Mouse (Mus musculus) stomach, embryonic 16.5 days (tissue): ENCODE results near the gene Hist4h4. TPM values are rescaled to one million over a fixed set of nuclear protein-coding genes. Genes with fewer than 3 reads are reported as not detected.

Source experiments
- ATAC-seq: fragments of 200-750 bp; cut with Nextera tagmentation; 2 replicates; pipeline ENCODE4 v1.8.0; 2017; ENCODE audit warnings: moderate number of reproducible peaks, moderate TSS enrichment; ENCODE audit not compliant: insufficient read depth, low FRiP score
- H3K27ac ChIP-seq: fragments of 300-500 bp; sonication (generic); 2 replicates; pipeline ENCODE4 v1.5.1; 2014; ENCODE audit warnings: low read length
- H3K27me3 ChIP-seq: fragments of 300-500 bp; sonication (generic); 2 replicates; pipeline ENCODE4 v1.6.1; 2014; ENCODE audit warnings: low read length, control low read depth, mixed read lengths; ENCODE audit not compliant: control insufficient read depth, insufficient read depth
- H3K36me3 ChIP-seq: fragments of 300-500 bp; sonication (generic); 2 replicates; pipeline ENCODE4 v1.6.1; 2014; ENCODE audit warnings: low read length; ENCODE audit not compliant: control insufficient read depth, insufficient read depth
- H3K4me1 ChIP-seq: fragments of 300-500 bp; sonication (generic); 2 replicates; pipeline ENCODE4 v1.6.1; 2014; ENCODE audit warnings: low read length, control low read depth, mixed read lengths; ENCODE audit not compliant: control insufficient read depth, insufficient read depth
- H3K4me2 ChIP-seq: fragments of 300-500 bp; sonication (generic); 2 replicates; pipeline ENCODE4 v1.6.1; 2014; ENCODE audit warnings: low read depth, low read length, mixed read lengths
- H3K4me3 ChIP-seq: fragments of 300-500 bp; sonication (generic); replicated peaks from 2 replicates; pipeline ENCODE4 v1.5.1; 2014; ENCODE audit warnings: mild to moderate bottlenecking, low read length
- H3K9ac ChIP-seq: fragments of 300-500 bp; sonication (generic); 2 replicates; pipeline ENCODE4 v1.6.1; 2014; ENCODE audit warnings: low read length
- H3K9me3 ChIP-seq: fragments of 300-500 bp; sonication (generic); replicated peaks from 2 replicates; pipeline ENCODE4 v1.6.1; 2016; ENCODE audit warnings: low read length, control low read depth; ENCODE audit not compliant: control insufficient read depth
- WGBS: fragments of 180-500 bp; shearing (Covaris S2); extraction: QIAGEN DNeasy Blood & Tissue Kit; methylation state at CpG from one replicate; pipeline ENCODE4 v1.1.7; 2014; 5-methylcytosine and 5-hydroxymethylcytosine counted together
- polyA plus RNA-seq: library from polyadenylated mRNA; unstranded; fragments of >200 nt; fragmentation: Nextera tagmentation; extraction: Ambion mirVana; gene quantifications from 2 replicates; pipeline ENCODE4 v1.2.1, GENCODE M21; 2015

Gene Hist4h4
- polyA plus RNA-seq: 0.83 and 0.89 TPM in 2 replicates

DNA sequence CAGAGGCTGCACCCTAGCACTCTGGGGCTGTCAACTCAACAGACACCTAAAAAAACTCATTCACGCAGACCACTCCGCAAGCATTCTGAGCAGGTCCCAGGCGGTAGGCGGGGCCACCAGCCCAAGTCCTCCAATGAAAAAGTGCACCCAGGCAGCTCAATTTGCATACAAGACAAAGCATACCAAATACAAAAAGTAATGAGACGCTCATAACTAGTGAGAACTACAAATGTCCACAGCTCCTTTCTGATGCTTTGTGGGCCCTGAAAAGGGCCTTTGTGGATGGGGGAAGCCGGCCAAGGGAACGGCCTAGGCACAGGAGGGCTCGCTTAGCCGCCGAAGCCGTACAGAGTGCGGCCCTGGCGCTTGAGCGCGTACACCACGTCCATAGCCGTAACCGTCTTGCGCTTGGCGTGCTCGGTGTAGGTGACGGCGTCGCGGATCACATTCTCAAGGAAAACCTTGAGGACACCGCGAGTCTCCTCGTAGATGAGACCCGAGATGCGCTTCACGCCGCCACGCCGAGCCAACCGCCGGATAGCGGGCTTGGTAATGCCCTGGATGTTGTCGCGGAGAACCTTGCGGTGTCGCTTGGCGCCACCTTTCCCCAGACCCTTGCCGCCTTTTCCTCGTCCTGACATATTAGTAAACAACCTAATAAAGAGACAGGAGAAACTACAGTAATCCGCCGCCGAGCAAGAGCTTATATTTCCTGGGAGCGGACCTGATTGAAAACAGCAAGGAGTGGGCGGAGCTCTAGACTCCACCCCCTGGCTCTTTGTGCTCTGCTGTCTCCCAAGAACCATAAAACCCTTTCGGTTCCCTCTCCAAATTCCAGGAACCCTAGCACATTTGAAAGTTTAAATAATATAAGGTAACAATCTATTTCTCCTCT lies at the start of gene Hist4h4:
Gene Hist4h4 (minus strand): TSS at position 677 of the 895 bp plus-strand sequence.
- Histone ChIP-seq H3K9ac (peak within 1 kb of the TSS; percentile 95), H3K4me1 (peaks cover 21% of the 10 kb centered on the region), H3K27me3 (no peaks in the 10 kb centered on the region), H3K27ac (peak within 1 kb of the TSS; percentile 100), H3K9me3 (no peaks in the 10 kb centered on the region), H3K36me3 (no peaks in the 10 kb centered on the region), H3K4me3 (peak within 1 kb of the TSS; percentile 76), H3K4me2 (peak within 1 kb of the TSS; percentile 74)
- peak; percentile 65 for ATAC-seq
- WGBS: under 1% methylated on average over 50 of the region's 50 CpGs

DNA sequence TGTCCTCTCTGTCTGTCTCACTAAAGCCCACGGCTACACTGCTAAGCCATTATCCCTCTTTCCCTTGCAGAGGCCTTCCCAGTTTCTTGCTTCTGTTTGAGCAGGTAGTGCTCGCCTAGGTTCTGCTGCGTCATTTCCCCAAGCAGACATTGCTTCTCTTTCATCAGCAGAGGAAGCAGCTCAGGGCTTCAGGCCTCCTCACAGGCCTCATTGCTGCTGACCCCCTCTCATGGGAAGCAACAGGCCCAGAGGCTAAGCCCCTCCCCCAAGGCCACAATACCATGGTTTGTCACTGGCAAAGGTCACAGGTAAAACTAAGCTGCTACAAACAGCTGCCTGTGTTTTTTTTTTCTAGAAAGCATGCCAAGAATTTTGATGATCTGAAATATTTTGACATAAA lies 48.5 kb upstream of the Hist4h4 start:
- no peak for ATAC-seq
- Histone ChIP-seq H3K27ac (no peak overlapping the region), H3K4me2 (no peak overlapping the region), H3K9me3 (no peaks in the 10 kb centered on the region), H3K9ac (no peak overlapping the region), H3K4me3 (no peak overlapping the region), H3K36me3 (no peaks in the 10 kb centered on the region), H3K27me3 (no peaks in the 10 kb centered on the region), H3K4me1 (peaks cover 14% of the 10 kb centered on the region)
- 47% methylated on average over 3 of the region's 3 CpGs for WGBS

DNA sequence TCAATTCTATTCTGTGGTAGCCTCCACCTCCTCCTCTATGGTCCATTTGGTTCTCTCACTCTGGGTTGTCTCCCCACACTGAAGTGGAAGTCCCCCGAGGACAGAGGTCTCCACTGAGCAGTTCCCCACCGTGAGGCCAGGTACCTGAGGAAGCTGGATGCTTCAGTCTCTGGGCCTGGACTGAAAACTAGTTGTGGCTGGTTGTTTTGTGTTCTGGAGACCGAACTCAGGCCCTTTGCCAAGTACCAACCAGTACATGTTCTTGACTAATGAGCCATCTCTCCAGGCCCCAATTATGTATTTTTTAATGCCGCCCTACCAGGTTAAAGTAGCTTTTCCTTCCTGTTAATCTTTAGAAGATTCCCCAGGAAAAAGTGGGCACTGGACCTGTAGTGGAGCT lies 48.1 kb upstream of the Hist4h4 start:
- no peak overlapping the region for H3K4me3 ChIP-seq
- no peak overlapping the region for H3K27ac ChIP-seq
- H3K36me3 ChIP-seq: no peaks in the 10 kb centered on the region
- H3K9me3 ChIP-seq: no peaks in the 10 kb centered on the region
- H3K4me2 ChIP-seq: no peak overlapping the region
- no peaks in the 10 kb centered on the region for H3K27me3 ChIP-seq
- 73% methylated on average over 4 of the region's 4 CpGs for WGBS
- no peak for ATAC-seq
- H3K9ac ChIP-seq: no peak overlapping the region
- peaks cover 10% of the 10 kb centered on the region for H3K4me1 ChIP-seq

DNA sequence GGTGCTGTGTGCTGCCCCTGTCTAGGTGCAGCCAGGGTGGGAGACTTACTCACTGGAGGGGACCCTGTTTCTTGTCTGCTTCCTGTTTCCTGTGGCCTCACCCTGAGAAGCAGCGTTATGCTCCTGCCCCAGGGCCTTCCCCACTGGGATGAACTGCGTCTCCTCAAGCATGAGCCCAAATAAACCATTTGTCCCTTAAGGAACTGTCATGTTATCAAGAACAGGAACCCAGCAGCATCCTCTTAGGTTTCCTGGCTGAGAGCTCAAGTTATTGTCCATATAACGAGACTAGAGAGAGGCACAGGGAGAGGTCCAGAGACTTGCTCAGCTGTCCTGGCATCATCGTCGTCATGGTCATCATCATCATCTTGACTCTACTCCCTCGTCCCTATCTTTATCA lies 46.1 kb upstream of the Hist4h4 start:
- Histone ChIP-seq H3K27me3 (no peaks in the 10 kb centered on the region), H3K36me3 (no peaks in the 10 kb centered on the region), H3K4me3 (no peak overlapping the region), H3K4me2 (no peak overlapping the region), H3K27ac (no peak overlapping the region), H3K9me3 (no peaks in the 10 kb centered on the region), H3K4me1 (no peaks in the 10 kb centered on the region), H3K9ac (no peak overlapping the region)
- WGBS: 69% methylated on average over 6 of the region's 6 CpGs
- ATAC-seq: no peak

DNA sequence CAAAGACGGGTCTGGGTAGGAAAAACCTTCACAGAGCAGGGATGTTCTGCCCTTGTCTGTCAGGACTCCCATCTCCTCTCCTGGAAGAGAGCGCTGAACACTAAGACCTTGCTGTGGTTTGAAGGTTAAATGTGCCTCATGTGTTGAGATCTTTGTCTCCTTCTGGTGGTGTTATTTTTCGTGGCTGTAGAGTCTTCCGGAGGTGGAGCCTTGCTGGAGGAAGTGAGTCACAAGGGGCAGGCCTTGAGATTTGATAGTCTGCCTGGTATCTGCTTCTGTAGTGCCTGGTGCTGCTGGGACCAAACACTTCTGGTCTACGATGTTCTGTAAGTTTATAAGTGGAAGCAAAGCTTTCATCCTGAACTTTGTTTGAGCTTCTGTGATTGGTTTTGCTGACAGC lies 44.8 kb upstream of the Hist4h4 start:
- Histone ChIP-seq H3K27me3 (no peaks in the 10 kb centered on the region), H3K9ac (no peak overlapping the region), H3K27ac (no peak overlapping the region), H3K4me2 (no peak overlapping the region), H3K9me3 (no peaks in the 10 kb centered on the region), H3K4me1 (no peaks in the 10 kb centered on the region), H3K4me3 (no peak overlapping the region), H3K36me3 (no peaks in the 10 kb centered on the region)
- ATAC-seq: no peak
- WGBS: 84% methylated on average over 5 of the region's 5 CpGs

DNA sequence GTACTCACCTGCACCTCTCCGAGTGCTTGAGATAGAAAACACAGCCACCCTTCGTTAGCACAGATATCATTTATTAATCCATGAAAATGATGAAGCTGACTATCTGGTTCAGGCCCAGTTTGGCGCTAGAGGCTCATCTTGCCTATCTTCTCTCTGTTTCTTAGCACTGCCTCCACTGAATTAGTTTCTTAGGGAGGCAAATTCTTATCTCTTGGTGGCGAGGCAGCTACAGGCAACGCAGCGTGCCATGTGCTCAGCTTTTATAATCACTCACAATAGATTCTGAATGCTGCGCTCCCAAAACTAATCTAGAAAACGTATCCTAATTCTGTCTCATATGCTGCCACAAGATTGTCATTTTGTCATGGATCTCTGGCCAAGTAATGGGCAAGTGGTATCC lies 44.2 kb upstream of the Hist4h4 start:
- no peak for ATAC-seq
- WGBS: 82% methylated on average over 8 of the region's 8 CpGs
- Histone ChIP-seq H3K9me3 (no peaks in the 10 kb centered on the region), H3K4me3 (no peak overlapping the region), H3K27ac (no peak overlapping the region), H3K4me1 (no peaks in the 10 kb centered on the region), H3K4me2 (no peak overlapping the region), H3K9ac (no peak overlapping the region), H3K27me3 (no peaks in the 10 kb centered on the region), H3K36me3 (no peaks in the 10 kb centered on the region)

DNA sequence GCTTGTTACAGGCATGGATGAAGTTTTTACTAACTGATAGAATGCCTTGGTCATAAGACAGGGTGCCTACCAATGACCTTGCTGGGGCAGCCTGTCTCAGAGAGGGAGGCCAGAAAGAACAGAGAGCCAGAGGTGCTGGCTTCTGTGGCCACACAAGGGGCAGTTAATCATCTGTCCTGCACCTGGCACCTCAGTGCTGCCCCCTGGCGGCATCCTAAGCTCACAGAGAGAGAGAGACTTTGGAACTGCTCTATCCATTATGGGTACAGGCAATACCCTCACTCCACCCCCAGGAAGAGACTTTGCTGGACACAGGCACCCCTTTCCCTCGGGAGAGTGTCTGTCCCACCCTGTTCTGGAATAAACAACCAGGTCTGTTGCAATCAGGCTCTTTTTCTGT lies 43.6 kb upstream of the Hist4h4 start:
- Histone ChIP-seq H3K9me3 (no peaks in the 10 kb centered on the region), H3K36me3 (no peaks in the 10 kb centered on the region), H3K27me3 (no peaks in the 10 kb centered on the region), H3K4me3 (no peak overlapping the region), H3K4me1 (no peaks in the 10 kb centered on the region), H3K27ac (no peak overlapping the region), H3K4me2 (no peak overlapping the region), H3K9ac (no peak overlapping the region)
- peak; percentile 62; the same call in 1 of the 2 replicates for ATAC-seq
- 18% methylated on average over 2 of the region's 2 CpGs for WGBS

DNA sequence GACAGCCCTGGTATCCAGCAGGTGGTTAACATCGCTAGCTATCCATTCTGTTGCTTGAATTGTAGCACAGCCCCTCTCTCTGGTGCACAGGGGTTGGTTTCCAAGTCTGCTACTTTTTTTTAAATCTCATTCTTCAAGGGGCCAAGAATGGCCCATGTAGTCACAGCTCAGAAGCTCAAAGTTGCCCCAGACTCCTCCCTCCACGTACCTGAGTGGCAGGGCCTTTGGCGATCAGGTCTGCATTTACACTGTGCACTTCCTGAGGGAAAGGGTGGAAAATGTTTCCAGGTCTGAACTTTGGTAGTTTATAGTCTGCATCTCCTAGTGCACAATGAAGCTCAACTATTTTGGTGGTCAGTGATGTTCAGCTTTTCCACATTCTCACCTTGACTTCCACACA lies 43.1 kb upstream of the Hist4h4 start:
- H3K27me3 ChIP-seq: no peaks in the 10 kb centered on the region
- ATAC-seq: no peak
- H3K9me3 ChIP-seq: no peaks in the 10 kb centered on the region
- 90% methylated on average over 3 of the region's 3 CpGs for WGBS
- H3K36me3 ChIP-seq: no peaks in the 10 kb centered on the region
- no peaks in the 10 kb centered on the region for H3K4me1 ChIP-seq
- no peak overlapping the region for H3K9ac ChIP-seq
- no peak overlapping the region for H3K4me3 ChIP-seq
- H3K4me2 ChIP-seq: no peak overlapping the region
- H3K27ac ChIP-seq: no peak overlapping the region

DNA sequence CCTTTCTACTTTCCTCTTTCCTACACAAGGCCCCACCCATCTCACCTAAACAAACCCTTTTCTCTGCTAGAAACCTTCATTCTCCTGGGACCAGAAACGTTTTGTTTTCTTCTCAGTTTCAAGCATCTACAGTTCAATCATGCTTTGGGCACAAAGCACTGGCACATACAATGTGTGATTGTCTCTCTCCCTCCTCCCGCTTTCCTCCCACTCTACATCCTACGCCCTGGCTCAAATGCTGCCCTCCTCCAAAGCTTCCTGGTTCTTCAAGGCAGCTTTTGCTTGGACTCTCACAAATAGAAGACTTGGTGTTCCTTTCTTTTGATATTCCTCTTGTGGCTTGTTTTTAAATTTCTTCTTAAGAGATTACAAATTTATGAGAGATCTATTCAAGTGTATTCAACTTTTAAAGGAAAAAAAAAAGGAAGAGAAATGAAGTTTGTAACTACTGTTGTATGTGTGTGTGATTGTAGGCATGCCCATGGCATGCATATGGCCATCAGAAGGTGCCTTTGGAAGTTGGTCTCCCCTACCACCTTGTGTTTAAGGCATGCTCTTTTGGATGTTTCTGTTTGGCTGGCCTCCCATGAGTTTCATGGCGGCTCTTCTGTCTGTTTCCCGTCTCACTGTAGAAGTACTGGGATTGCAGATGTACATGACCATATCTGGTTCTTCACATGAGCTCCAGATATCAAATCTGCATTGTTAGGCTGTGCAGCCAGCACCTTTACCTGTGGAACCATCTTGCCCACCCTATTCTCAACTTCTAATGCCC lies 41.7 kb upstream of the Hist4h4 start:
- H3K9ac ChIP-seq: no peak overlapping the region
- 68% methylated on average over 5 of the region's 5 CpGs for WGBS
- no peak for ATAC-seq

More for the DNA sequence above, 41.7 kb upstream of the Hist4h4 start:
- no peak overlapping the region for H3K4me3 ChIP-seq
- no peak overlapping the region for H3K4me2 ChIP-seq
- no peaks in the 10 kb centered on the region for H3K9me3 ChIP-seq
- no peak overlapping the region for H3K27ac ChIP-seq
- H3K36me3 ChIP-seq: no peaks in the 10 kb centered on the region
- H3K27me3 ChIP-seq: no peaks in the 10 kb centered on the region
- no peaks in the 10 kb centered on the region for H3K4me1 ChIP-seq
